Mouse (Mus musculus) cerebellum, adult 9-11 months (tissue): ENCODE data around the gene Thap2.

Experiments
- DNase-seq: peaks from one replicate; pipeline ENCODE4 v3.0.0; 2022

The Thap2 gene

DNA sequence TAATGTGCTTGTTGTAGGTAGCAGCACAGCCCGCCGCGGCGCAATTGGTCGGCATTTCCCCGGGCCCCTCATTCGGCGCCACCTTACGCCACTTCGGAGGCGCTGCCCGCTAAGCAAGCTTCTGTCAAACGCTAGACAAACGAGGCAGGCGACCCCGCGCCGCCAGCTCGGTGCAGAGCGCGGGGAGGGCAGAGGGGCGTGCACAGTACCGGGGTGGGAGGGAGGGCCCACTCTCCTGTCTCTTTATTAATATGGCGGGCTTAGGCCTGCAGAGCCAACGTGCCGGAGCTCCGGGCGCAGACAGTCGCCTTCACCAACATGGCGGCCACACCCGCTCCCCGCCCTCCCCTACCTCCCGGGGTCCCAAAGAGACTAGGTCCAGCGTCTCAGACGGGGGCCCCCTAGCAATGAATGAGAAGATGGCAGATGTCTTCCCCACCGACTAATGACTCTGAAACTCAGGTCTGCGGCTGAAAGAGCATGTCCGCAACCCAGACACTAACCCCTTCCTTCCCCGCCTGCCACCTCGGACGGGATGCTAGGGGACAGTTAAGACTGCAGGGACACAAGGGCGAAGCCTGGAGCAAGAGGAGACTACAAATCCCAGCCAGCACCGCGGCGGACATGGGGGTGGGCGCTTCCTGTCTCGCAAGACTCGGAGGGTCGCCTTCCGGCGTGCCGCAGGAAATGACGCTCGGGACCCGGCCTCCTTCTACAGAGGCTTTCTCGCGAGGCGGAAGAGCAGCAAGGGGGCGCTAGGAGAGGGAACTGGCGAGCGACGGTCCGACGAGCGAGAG is at the start of gene Thap2, which contains the start of gene Zfc3h1:
TSS of gene Thap2 (minus strand) at position 223 of the 797 bp plus-strand sequence.
TSS of gene Zfc3h1 (plus strand) at position 739 of the 797 bp plus-strand sequence.
- DNase-seq = peak; percentile 99

DNA sequence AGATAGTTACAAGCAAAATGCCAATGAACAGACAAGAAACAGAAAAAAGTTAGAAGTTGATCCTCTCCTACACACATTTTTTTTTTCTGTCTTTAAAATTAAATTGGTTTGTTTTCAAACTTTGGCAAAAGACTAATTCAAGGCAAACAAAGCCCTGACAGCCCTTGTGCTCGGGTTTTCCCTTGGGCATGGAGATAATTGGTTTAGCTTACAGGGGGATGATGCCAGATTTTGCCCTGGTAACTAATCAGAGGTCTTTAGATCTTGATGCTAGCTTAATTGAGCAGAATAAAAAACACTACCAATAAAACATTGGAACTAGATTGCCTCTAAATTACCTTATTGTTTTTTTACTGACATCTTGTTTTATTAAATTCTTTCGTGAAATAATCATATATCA is 41.1 kb upstream of the Thap2 start:
- DNase-seq = no peak

DNA sequence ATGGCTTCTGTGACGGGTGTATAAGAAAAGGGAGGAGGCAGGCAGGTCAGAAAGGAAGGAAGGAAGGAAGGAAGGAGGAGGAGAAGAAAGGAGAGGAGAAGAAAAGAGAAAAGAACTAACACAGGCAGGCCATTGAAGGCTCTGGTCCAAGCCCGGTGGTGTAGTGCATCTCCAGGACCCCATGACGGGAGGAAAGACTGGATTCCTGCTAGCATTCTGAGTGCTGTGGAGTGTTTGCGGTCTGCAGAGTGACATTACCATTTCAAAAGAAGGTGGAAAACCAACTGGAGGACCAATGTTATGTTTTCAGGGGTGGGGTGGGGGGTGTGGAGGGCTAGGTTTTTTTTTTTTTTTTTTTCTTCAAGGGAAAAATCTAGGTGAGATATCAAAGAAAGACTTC is 37.7 kb upstream of the Thap2 start:
- no peak for DNase-seq

DNA sequence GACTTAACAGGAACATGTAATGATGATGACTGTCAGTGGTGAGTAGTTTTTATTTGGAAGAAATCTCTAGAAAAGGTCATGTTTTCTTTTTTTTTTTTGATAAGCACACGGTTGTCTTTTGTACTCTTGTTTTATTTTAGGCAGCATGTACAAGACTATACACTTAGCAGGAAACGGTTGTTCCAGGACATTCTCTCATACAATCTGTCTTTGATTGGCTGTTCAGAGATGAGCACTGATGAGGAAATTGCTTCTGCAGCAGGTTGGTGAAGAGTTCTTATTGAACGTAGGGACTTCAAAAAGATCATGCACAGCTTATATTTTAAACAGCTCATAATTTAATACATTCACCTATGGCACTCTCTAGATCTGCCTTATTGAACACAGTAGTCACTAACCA is 29.8 kb upstream of the Thap2 start:
- no peak for DNase-seq

DNA sequence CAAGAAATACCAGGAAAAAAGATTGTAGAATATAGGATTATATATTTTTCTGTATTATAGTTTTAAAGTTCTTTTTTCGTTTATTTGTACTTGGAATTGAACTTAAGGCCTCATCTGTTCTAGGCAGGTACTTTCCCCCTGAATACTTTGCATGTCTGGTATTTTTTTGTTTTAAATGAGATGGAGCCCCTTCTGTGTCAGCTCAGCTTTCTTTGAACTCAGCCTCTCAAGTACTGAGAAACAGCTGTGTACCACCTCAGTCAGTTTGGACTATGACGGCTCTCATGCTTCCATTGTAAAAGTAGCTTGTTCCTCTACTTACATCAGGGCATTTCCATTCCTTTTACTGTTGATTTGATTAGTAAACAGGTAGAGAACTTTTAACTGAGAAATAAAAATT is 29.3 kb upstream of the Thap2 start:
- DNase-seq = no peak

DNA sequence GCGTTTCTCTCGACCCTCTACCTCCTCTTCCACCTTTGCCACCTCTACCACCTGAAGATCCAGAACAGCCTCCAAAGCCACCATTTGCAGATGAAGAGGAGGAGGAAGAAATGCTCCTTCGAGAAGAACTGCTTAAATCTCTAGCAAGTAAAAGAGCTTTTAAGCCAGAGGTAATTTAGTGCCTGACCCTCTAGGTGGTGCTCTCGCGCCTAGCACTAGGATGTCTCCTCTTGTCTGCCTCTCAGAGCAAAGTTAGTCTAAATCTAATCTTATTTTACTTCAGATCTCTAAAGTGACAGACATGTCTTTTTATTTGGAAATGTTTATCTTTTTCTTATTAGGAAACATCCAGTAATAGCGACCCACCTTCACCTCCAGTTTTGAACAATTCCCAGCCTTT is 22.1 kb upstream of the Thap2 start:
- peak; percentile 16 for DNase-seq

DNA sequence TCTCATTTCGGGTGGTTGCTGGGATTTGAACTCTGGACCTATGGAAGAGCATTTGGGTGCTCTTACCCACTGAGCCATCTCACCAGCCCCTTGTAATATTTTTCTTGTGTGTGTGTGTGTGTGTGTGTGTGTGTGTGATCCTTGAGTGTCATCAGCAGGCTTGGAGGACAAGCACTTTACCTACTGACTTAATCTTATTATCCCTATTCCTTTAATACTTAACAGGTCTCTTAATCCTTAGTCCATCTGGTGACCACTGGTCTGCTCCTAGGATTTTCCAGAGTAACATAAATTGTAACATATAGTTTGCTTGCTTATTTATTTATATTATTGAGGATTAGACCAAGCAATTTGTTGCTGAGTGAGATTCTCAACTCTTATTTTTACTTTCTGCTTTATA is 7.7 kb upstream of the Thap2 start:
- DNase-seq = no peak

DNA sequence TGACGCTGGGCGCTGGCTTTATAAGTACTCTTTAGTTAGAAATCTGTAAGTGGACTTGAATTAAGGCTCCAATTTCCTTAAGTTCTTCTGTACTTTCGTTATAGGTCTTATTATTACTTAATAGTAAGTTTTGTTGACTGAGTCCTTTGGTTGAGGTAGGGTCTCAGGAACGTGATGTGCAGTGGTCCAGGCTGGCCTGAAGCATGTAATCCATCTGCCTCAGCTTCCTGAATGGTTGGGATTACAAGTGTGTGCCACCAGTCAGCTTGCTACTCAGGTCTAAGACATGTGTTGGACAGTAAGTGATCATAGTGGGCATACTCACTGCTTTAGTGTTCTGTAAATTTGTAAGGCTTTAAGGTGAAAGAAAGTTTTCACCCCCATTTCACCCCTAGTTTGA is 6.8 kb upstream of the Thap2 start:
- no peak for DNase-seq

DNA sequence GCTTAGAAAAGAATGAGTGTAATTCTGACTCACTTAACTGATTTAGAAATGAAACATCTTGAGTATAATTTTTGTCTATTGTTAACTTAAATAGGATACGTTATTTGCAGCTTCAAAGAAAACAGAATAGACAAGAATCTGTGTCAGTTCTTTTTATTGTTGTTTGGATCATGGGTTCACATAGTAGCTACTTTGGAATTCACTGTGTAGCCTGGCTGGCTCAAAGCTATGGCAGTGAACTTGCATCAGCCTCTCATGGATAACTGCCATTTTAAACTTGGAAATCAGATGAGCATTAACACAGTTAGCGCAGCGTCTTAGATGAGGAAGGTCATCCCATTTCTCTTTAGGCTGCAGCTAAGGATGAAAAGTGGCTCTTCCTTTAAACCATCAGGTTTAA is 3.6 kb upstream of the Thap2 start:
- DNase-seq = no peak

DNA sequence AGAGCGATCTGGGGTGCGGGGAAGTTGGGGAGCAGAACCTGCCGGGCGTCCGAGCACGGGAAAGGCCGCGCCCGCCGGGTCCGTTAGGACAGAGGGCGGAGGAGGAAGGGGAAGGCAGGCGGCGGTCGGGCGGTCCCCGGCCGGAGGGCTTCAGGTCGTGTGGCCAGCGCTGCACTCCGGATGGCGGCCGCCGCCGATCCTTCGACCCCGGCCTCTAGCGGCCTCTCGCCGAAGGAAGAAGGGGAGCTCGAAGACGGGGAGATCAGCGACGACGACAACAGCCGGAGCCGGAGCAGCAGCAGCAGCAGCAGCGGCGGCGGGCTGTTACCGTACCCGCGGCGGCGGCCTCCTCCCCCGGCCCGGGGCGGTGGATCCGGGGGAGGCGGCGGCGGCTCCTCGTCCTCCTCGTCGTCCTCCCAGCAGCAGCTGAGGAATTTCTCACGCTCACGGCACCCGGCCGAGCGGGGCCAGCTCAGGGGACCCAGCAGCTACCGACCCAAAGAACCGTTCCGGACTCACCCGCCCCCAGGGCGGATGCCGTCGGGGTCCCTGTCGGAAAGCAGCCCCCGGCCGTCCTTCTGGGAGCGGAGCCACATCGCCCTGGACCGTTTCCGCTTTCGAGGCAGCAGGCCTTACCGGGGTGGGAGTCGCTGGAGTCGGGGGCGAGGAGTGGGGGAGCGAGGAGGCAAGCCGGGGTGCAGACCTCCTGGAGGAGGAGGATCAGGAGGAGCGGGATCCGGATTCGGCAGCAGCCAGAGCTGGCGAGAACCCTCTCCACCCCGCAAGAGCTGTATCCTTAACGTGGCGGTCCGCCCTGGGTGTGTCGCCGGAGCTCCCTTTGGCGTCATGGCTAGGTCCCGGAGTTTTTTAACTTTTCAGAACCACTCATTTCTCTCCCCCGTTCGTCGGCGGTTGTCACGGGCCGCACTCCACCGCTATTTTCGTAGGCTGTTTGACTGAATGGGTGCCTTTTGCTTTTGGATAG is 1.1 kb upstream of the Thap2 start:
- peak; percentile 79 for DNase-seq

DNA sequence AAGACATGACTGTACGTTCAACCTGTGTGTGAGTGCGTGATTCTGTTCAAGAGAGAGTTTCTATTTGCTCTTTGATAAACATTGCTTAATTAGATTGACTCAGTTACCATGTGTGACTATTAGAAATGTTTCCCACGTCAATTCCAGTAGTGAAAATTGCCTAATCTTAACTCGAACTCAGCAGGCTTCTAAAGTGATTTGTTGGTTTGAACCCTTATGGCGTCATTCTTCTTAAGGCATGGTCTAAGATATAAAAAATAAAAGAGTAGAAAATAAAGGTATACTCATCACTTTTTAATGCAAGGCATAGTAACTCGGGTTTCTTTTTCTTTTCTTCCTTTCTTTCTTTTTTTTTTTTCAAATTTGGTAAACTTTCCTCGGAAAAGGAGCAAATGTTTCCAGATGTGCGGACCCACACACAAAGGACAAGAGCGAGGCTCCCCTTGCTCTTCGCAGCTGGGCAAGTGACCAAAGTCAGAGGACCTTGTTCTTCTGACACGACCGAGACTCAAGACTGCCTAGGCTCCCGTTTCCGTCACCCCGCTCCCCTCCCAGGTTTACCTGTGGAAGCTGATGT is 511 bp downstream of the Thap2 start:
- no peak for DNase-seq

DNA sequence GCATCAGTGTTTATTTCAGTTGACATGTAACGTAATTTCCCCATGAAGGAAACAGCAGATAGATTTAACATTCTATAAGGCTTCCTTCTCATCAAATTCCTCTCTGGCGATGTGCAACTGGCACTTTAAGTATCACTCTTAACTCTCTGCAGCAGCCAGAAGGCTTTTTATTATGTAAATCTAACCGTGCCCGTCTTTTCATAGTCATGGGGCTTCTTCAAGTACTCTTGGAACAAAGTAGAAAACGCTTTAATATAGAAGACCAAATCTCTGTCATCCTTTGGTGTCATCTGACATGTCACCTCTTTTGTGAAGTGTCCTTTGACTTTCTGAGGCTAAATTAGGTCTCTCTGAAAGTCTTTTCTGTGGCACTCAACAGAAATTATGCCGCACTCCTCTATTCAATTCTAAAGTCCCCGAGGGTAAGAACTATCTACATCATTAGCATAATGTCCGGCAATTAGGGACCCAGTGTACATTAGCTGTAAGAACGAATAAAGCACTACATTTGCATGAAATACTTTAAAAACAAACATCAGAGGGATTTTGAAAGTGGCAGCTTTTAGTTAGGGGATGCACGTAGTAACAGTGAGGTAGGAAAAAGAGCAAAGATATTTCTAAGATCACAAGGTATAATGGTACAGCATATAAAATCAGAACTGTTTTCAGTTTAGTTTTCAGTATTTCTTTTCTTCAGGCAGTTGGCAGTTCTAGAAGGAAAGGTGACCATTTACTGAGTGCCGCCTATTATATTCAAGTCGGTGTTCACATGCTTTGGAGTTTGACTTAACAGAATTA is 1.2 kb downstream of the Thap2 start:
- no peak for DNase-seq

DNA sequence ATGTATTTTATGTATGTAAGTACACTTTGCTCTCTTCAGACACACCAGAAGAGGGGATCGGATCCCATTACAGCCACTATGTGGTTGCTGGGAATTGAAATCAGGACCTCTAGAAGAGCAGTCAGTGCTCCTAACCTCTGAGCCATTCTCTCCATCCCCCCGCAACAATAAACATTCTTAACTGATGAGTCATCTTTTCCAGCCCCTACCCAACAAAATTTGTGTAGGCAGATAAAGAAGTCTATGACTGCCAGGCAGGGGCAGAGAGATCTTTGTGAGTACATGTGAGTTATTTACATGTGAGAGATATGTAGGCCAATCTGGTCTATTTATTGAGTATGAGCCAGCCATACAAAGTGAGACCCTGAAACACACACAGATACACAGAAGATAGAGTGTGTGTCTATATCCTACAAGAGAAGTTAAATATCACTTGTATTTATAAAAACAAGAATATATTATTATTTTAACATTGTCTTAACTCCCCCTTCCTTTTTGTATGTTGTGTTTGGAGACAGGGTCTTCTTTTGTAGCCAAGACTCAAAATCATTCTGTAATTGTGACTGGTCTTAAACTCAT is 2.6 kb downstream of the Thap2 start:
- DNase-seq = no peak

DNA sequence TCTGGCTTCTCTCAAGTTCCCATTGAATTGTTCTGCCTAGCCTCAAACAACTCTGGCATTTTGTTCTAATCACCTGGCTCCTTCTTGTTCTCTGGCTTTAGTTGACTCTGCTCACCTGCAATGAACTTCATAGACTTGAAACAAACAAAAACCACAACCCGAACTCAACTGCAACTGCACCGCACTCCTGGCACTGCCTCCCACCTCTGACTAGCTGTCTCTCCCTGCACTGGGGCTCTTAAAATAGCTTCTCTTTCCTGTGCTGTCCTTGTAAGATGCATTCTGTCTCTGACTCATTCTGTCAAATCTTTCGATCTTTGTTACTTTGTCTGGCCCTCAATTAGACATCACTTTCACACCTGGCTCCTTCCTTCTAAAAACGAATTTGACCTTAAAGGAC is 21.1 kb downstream of the Thap2 start:
- DNase-seq = peak; percentile 23

DNA sequence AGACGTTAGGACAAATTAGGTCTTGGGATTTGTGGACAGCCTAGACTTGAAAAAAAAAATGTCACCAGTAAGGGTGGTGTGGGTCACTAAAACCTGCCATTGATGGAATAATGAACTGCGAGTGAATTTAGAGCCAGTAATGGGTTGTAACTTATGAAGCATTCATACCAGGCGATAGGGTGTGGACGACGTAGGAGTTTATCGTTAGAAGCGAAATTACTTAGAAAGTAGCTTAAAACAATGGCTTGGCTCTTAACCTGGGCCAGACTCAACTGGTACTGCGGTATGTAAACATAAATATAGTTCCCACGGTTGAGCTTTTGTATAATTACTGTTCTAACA is 21.6 kb downstream of the Thap2 start:
- no peak for DNase-seq

DNA sequence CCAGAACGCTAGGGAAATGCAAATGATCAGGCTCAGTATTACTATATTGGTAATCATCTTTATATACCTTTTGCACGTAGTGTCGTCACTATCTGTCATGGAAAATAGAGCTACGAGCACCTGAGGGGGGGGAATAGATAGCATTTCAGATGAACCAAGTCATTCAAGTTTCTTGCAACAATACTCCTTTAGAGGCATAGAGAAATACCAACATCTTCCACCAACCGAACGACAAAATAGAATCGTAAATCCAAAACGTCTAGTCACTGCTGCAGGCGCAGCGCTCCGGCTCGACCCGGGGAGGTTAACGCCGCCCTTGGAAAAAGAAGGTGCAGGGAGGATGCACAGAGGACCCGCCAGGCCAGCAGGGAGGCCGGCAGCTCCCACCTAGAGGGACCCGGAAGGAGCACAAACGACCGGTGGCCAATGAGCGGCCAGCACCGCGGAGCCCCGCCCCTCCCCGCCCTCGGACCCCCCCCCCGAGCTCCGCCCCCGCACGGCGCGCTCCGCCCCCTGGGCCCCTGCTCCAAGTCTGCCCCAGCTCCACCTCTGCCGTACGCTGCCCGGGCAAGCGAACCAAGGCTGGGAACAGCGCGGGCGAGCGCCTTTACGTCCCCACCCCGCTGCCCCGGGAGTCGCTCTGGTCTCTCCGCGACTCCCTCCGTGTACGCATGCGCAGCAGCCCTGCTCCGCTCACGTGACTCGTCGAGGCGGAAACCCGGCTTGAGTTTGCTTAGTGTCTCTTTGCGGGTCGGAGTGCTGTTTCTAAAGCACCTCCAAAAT is 22.2 kb downstream of the Thap2 start, which contains the start of gene Tmem19:
TSS of gene Tmem19 (minus strand) at position 662 of the 783 bp plus-strand sequence.
- DNase-seq = peak; percentile 99

DNA sequence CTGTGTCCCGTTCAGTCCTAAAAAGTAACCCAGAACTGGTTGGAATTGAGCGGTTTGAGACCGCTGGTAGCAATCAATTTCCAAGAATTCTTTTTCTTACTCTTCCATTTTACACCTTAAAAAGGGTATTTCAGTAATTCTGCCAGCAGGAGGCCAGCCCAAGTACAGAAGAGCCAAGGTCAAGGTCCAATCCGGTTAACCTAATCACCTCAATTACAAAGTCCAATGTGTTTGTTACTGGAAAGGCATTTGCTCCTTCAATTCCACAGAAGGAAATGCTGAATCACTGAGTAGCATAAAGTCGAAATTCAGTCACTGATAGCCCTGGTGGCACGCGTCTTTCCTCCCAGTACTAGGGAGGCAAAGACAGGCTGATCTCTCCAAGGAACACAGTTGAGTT is 25.2 kb downstream of the Thap2 start:
- no peak for DNase-seq

DNA sequence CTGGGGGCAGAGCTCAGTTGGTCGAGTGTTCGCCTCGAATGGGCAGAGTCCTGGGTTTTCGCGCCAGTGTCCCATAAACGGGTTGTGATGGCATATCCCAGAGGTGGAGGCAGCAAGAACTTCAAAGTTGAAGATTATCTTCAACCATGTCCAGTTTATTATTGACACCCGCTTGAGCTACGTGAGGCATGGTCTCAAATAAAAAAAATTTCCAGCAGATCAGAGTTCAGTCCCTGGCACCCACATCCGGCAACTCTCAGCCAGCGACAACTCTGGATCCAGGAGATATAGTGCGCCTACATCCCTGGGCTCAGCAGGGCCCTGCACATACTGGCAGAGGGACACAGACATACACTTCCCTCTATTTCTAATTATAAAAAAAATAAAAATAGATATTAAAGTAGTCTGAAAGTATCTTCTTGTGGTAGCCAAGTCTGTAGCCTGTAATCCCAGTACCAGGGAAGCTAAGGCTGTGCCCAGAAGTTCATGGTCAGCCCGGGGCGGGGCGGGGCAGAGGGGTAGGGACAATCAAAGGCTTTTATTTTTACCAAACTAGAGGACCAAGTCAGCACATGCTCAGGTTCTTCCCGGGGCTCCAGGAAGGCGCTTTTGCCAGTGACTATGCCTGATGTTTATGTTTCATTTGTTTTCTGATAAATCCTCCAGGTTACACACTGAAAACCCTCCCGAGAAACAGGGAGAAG is 25.9 kb downstream of the Thap2 start:
- DNase-seq = no peak

DNA sequence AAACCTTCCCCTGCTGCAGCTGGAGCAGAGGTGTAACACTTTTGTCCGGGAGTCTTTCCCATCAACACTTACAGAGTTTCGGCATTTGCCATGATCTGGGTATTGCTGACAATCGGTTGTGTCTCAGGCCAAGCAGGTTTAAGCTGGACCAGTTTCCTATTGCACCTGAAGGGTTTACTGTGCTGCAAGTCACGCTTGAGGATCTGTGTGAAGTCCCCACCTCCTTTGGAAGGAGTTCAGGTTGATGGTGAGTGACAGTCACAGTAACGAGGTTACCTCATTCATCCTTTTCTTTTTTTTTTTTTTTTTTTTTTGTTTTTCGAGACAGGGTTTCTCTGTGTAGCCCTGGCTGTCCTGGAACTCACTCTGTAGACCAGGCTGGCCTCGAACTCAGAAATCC is 28.1 kb downstream of the Thap2 start:
- DNase-seq = no peak

DNA sequence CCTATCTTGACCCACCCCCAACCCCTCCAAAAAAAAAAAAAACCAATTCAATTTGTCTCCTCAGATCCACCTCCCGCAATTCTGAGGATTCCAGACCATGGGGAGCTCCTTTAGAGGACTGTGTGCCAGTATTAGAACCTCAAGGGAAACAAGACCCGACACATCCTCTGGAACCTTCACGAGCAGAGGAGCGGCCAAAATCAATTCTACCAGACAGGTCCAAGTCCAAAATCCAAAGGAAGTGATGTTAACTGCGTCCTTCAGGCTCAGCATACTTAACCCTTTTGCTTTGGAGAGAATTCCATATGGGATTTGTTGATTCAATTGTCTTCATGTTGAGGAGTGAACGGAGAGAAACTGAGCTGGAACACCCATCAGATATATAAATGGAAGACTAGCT is 29.2 kb downstream of the Thap2 start:
- no peak for DNase-seq

DNA sequence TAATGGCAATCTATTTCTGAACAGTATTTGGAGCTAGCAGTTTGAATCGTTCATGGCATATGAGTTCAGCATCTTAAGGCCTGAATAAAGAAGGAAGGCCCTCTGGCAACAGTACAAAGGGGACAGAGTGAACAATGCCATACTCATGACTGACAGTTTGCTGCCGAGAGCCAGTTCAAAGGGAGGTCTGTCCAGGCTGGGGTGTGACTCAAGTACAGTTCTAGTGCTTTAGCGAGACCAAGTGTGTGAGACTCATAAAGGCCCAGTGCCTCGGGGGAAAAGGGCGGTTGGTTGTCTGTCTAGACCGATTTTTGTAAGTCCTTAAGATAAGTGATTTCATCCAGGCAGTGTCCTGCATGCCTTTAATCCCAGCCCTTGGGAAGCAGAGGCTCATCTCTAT is 29.7 kb downstream of the Thap2 start:
- no peak for DNase-seq
